Mouse (Mus musculus) neural tube, embryonic 13.5 days (tissue): ENCODE results near the gene Obscn. TPM values are rescaled to one million over a fixed set of nuclear protein-coding genes. Genes with fewer than 3 reads are reported as not detected.
A peak's percentile ranks its signal among the peaks of the same experiment; 100 is the strongest.

Experiments used
- ATAC-seq: fragments of 200-750 bp; cut with Nextera tagmentation; 2 replicates; pipeline ENCODE4 v1.8.0; 2017; ENCODE audit warnings: low read depth, mild to moderate bottlenecking, moderate TSS enrichment, moderate library complexity
- H3K27ac ChIP-seq: fragments of 300-500 bp; sonication (generic); replicated peaks from 2 replicates; pipeline ENCODE4 v1.5.1; 2015; ENCODE audit warnings: moderate library complexity, mild to moderate bottlenecking, inconsistent platforms
- H3K27me3 ChIP-seq: fragments of 300-500 bp; sonication (generic); 2 replicates; pipeline ENCODE4 v1.6.1; 2015; ENCODE audit warnings: mild to moderate bottlenecking, inconsistent platforms
- H3K36me3 ChIP-seq: fragments of 300-500 bp; sonication (generic); 2 replicates; pipeline ENCODE4 v1.6.1; 2015; ENCODE audit warnings: mild to moderate bottlenecking, inconsistent platforms
- H3K4me1 ChIP-seq: fragments of 300-500 bp; sonication (generic); replicated peaks from 2 replicates; pipeline ENCODE4 v1.6.1; 2015; ENCODE audit warnings: inconsistent platforms
- H3K4me2 ChIP-seq: fragments of 300-500 bp; sonication (generic); 2 replicates; pipeline ENCODE4 v1.6.1; 2015; ENCODE audit warnings: inconsistent platforms, mild to moderate bottlenecking, moderate library complexity
- H3K4me3 ChIP-seq: fragments of 300-500 bp; sonication (generic); 2 replicates; pipeline ENCODE4 v1.5.1; 2015; ENCODE audit warnings: mild to moderate bottlenecking, inconsistent platforms
- H3K9ac ChIP-seq: fragments of 300-500 bp; sonication (generic); 2 replicates; pipeline ENCODE4 v1.6.1; 2015; ENCODE audit warnings: moderate library complexity, mild to moderate bottlenecking, inconsistent platforms
- H3K9me3 ChIP-seq: fragments of 300-500 bp; sonication (generic); 2 replicates; pipeline ENCODE4 v1.6.1; 2016; ENCODE audit warnings: inconsistent platforms
- WGBS: fragments of 180-500 bp; shearing (Covaris S2); methylation state at CpG from one replicate; pipeline ENCODE4 v1.1.7; 2015; 5-methylcytosine and 5-hydroxymethylcytosine counted together
- polyA plus RNA-seq: library from polyadenylated mRNA; unstranded; fragments of >200 nt; fragmentation: Nextera tagmentation; extraction: Ambion mirVana; gene quantifications from 2 replicates; pipeline ENCODE4 v1.2.1, GENCODE M21; 2015

The Obscn gene
- polyA plus RNA-seq, 1 experiment from 2014 or later: 0.27 TPM

GRCm38 (mm10) chr11:58978706-58979030, 157.5 kb downstream of the Obscn start:
- Histone ChIP-seq H3K27me3 (no peaks in the 10 kb centered on the region), H3K9ac (peak overlapping the region; percentile 96), H3K27ac (peak overlapping the region; percentile 64; the same call in 1 of the 2 replicates), H3K9me3 (no peaks in the 10 kb centered on the region), H3K4me2 (peak overlapping the region; percentile 100), H3K4me1 (peaks cover 67% of the 10 kb centered on the region), H3K4me3 (peak overlapping the region; percentile 99), H3K36me3 (peaks cover 26% of the 10 kb centered on the region)
- 4% methylated on average over 5 of the region's 5 CpGs for WGBS
- ATAC-seq: no peak; the same call in 1 of the 2 replicates

- peaks cover 68% of the 10 kb centered on the region for H3K4me1 ChIP-seq
These were observed 158.0 kb downstream of the Obscn start, which contains the start of gene Trim11 for GRCm38 (mm10) chr11:58978027-58978705. Trim11 (plus strand) TSS chr11:58978093.

GRCm38 (mm10) chr11:58977607-58978026, 158.6 kb downstream of the Obscn start:
- WGBS: under 1% methylated on average over 21 of the region's 21 CpGs

More at GRCm38 (mm10) chr11:58978027-58978705, 158.0 kb downstream of the Obscn start, which contains the start of gene Trim11:
- ATAC-seq: peak; percentile 90
- Histone ChIP-seq H3K36me3 (peaks cover 24% of the 10 kb centered on the region), H3K27ac (peak within 1 kb of the TSS; percentile 64), H3K4me3 (peak within 1 kb of the TSS; percentile 99), H3K27me3 (no peaks in the 10 kb centered on the region), H3K9me3 (no peaks in the 10 kb centered on the region), H3K4me2 (peak within 1 kb of the TSS; percentile 100), H3K9ac (peak within 1 kb of the TSS; percentile 96)
- WGBS: under 1% methylated on average over 64 of the region's 64 CpGs

GRCm38 (mm10) chr11:58977150-58977549, 159.1 kb downstream of the Obscn start:
- 0 out of 2 replicates have a peak, but pooled peaks have one; percentile 7 for ATAC-seq
- H3K27ac ChIP-seq: peak overlapping the region; percentile 64
- under 1% methylated on average over 29 of the region's 29 CpGs for WGBS
- H3K36me3 ChIP-seq: peaks cover 16% of the 10 kb centered on the region
- H3K9ac ChIP-seq: peak overlapping the region; percentile 96
- H3K4me3 ChIP-seq: peak overlapping the region; percentile 99
- no peaks in the 10 kb centered on the region for H3K9me3 ChIP-seq
- H3K4me2 ChIP-seq: peak overlapping the region; percentile 100
- H3K27me3 ChIP-seq: no peaks in the 10 kb centered on the region
- peaks cover 67% of the 10 kb centered on the region for H3K4me1 ChIP-seq

More at GRCm38 (mm10) chr11:58977607-58978026, 158.6 kb downstream of the Obscn start:
- Histone ChIP-seq H3K4me2 (peak overlapping the region; percentile 100), H3K9me3 (no peaks in the 10 kb centered on the region), H3K9ac (peak overlapping the region; percentile 96), H3K27ac (peak overlapping the region; percentile 64), H3K4me1 (peaks cover 68% of the 10 kb centered on the region), H3K27me3 (no peaks in the 10 kb centered on the region), H3K4me3 (peak overlapping the region; percentile 99), H3K36me3 (peaks cover 19% of the 10 kb centered on the region)
- ATAC-seq: peak; percentile 18; the same call in 1 of the 2 replicates

GRCm38 (mm10) chr11:58974414-58974813, 161.8 kb downstream of the Obscn start:
- no peak overlapping the region for H3K4me3 ChIP-seq
- H3K9me3 ChIP-seq: no peaks in the 10 kb centered on the region
- H3K9ac ChIP-seq: no peak overlapping the region
- peaks cover 40% of the 10 kb centered on the region for H3K4me1 ChIP-seq
- H3K27ac ChIP-seq: no peak overlapping the region
- H3K36me3 ChIP-seq: peaks cover 22% of the 10 kb centered on the region
- H3K4me2 ChIP-seq: no peak overlapping the region
- 87% methylated on average over 3 of the region's 3 CpGs for whole genome bisulfite sequencing
- ATAC-seq: no peak
- no peaks in the 10 kb centered on the region for H3K27me3 ChIP-seq

GRCm38 (mm10) chr11:58971796-58972195, 164.4 kb downstream of the Obscn start:
- Histone ChIP-seq H3K36me3 (peaks cover 31% of the 10 kb centered on the region), H3K9ac (no peak overlapping the region), H3K4me1 (peaks cover 25% of the 10 kb centered on the region), H3K4me3 (no peak overlapping the region), H3K27me3 (no peaks in the 10 kb centered on the region), H3K9me3 (no peaks in the 10 kb centered on the region), H3K27ac (no peak overlapping the region), H3K4me2 (no peak overlapping the region)
- 95% methylated on average over 3 of the region's 3 CpGs for WGBS
- ATAC-seq: no peak

GRCm38 (mm10) chr11:58970831-58971530, 165.2 kb downstream of the Obscn start:
- Histone ChIP-seq H3K4me3 (no peak overlapping the region), H3K4me1 (peaks cover 22% of the 10 kb centered on the region), H3K4me2 (no peak overlapping the region), H3K9ac (no peak overlapping the region), H3K36me3 (peaks cover 31% of the 10 kb centered on the region), H3K27ac (no peak overlapping the region), H3K9me3 (no peaks in the 10 kb centered on the region), H3K27me3 (no peaks in the 10 kb centered on the region)
- WGBS: 89% methylated on average over 21 of the region's 21 CpGs
- ATAC-seq: no peak

GRCm38 (mm10) chr11:58969659-58970058, 166.5 kb downstream of the Obscn start:
- no peaks in the 10 kb centered on the region for H3K27me3 ChIP-seq
- no peak overlapping the region for H3K27ac ChIP-seq
- H3K36me3 ChIP-seq: peaks cover 29% of the 10 kb centered on the region
- H3K9me3 ChIP-seq: no peaks in the 10 kb centered on the region
- no peak for ATAC-seq
- no peak overlapping the region for H3K4me3 ChIP-seq
- WGBS: 80% methylated on average over 6 of the region's 6 CpGs
- H3K4me1 ChIP-seq: peaks cover 18% of the 10 kb centered on the region
- H3K4me2 ChIP-seq: no peak overlapping the region
- no peak overlapping the region for H3K9ac ChIP-seq

GRCm38 (mm10) chr11:58969027-58969426, 167.2 kb downstream of the Obscn start:
- H3K27ac ChIP-seq: no peak overlapping the region
- no peak overlapping the region for H3K4me2 ChIP-seq
- H3K9me3 ChIP-seq: no peaks in the 10 kb centered on the region
- ATAC-seq: no peak
- H3K27me3 ChIP-seq: no peaks in the 10 kb centered on the region
- peaks cover 26% of the 10 kb centered on the region for H3K36me3 ChIP-seq
- H3K4me3 ChIP-seq: no peak overlapping the region
- H3K4me1 ChIP-seq: peaks cover 13% of the 10 kb centered on the region
- no peak overlapping the region for H3K9ac ChIP-seq
- WGBS: 88% methylated on average over 8 of the region's 8 CpGs

GRCm38 (mm10) chr11:58968551-58968950, 167.7 kb downstream of the Obscn start:
- Histone ChIP-seq H3K4me2 (no peak overlapping the region), H3K9ac (no peak overlapping the region), H3K4me3 (no peak overlapping the region), H3K9me3 (no peaks in the 10 kb centered on the region), H3K36me3 (peaks cover 26% of the 10 kb centered on the region), H3K4me1 (peaks cover 8% of the 10 kb centered on the region), H3K27ac (no peak overlapping the region), H3K27me3 (no peaks in the 10 kb centered on the region)
- no peak for ATAC-seq
- WGBS: 86% methylated on average over 7 of the region's 7 CpGs

GRCm38 (mm10) chr11:58967346-58967745, 168.9 kb downstream of the Obscn start:
- no peak overlapping the region for H3K4me2 ChIP-seq
- H3K9ac ChIP-seq: no peak overlapping the region
- H3K27me3 ChIP-seq: peaks cover 7% of the 10 kb centered on the region; the same call in 1 of the 2 replicates
- H3K4me1 ChIP-seq: peaks cover 8% of the 10 kb centered on the region
- 94% methylated on average over 1 of the region's 1 CpGs for WGBS
- H3K27ac ChIP-seq: no peak overlapping the region
- no peak for ATAC-seq
- no peak overlapping the region for H3K4me3 ChIP-seq
- no peaks in the 10 kb centered on the region for H3K9me3 ChIP-seq
- peaks cover 25% of the 10 kb centered on the region for H3K36me3 ChIP-seq
